Mouse (Mus musculus) right cerebral cortex, postnatal 4 days (tissue): ENCODE data around the gene Npr3.
A peak's percentile ranks its signal among the peaks of the same experiment; 100 is the strongest.
"Not testable (repeated sequence)": the region's sequence is repeated elsewhere in the genome, so short reads cannot be mapped to it uniquely, and the experiment has no call there.

Source experiments
- DNase-seq: peaks from one replicate; pipeline ENCODE4 v3.0.0-alpha.2; 2022

Gene Npr3

GRCm38 (mm10) chr15:11881822-11882221, 25.3 kb downstream of the Npr3 start:
- no peak for DNase-seq

- DNase-seq = no peak
These were observed 28.8 kb downstream of the Npr3 start for GRCm38 (mm10) chr15:11878334-11878733.

- DNase-seq = no peak
These were observed 29.8 kb downstream of the Npr3 start for GRCm38 (mm10) chr15:11877273-11877672.

- no peak for DNase-seq
These were observed 40.2 kb downstream of the Npr3 start for GRCm38 (mm10) chr15:11866918-11867317.

- no peak for DNase-seq
These were observed 43.6 kb downstream of the Npr3 start for GRCm38 (mm10) chr15:11863540-11863818.

GRCm38 (mm10) chr15:11862785-11863539, 44.1 kb downstream of the Npr3 start:
- no peak for DNase-seq

GRCm38 (mm10) chr15:11862253-11862652, 44.8 kb downstream of the Npr3 start:
- DNase-seq = no peak

- no peak for DNase-seq
These were observed 46.8 kb downstream of the Npr3 start for GRCm38 (mm10) chr15:11860259-11860658.

GRCm38 (mm10) chr15:11859829-11860228, 47.3 kb downstream of the Npr3 start:
- DNase-seq = no peak

GRCm38 (mm10) chr15:11858411-11858810, 48.7 kb downstream of the Npr3 start:
- no peak for DNase-seq

GRCm38 (mm10) chr15:11845204-11846062, 61.7 kb downstream of the Npr3 start:
- no peak for DNase-seq

- no peak for DNase-seq
These were observed 63.0 kb downstream of the Npr3 start for GRCm38 (mm10) chr15:11844115-11844514.

GRCm38 (mm10) chr15:11841828-11842227, 65.3 kb downstream of the Npr3 start:
- no peak for DNase-seq

- DNase-seq = no peak
These were observed 71.2 kb downstream of the Npr3 start for GRCm38 (mm10) chr15:11835913-11836312.

- DNase-seq = not testable (repeated sequence)
These were observed 84.7 kb downstream of the Npr3 start for GRCm38 (mm10) chr15:11822347-11822746.

- no peak for DNase-seq
These were observed 91.5 kb downstream of the Npr3 start for GRCm38 (mm10) chr15:11815551-11815950.

GRCm38 (mm10) chr15:11803576-11803975, 103.5 kb downstream of the Npr3 start:
- no peak for DNase-seq

- peak; percentile 63 for DNase-seq
These were observed 105.0 kb downstream of the Npr3 start for GRCm38 (mm10) chr15:11801863-11802722.

- no peak for DNase-seq
These were observed 112.5 kb downstream of the Npr3 start for GRCm38 (mm10) chr15:11794632-11795031.
